Mouse (Mus musculus): ENCODE data around the gene Mex3a.

The Mex3a gene

GRCm38 (mm10) chr3:88544955-88545591 is 12.9 kb downstream of the Mex3a start:
- DNase-seq (ENCODE audit: low spot score), result no peak

GRCm38 (mm10) chr3:88546674-88547418 is 14.7 kb downstream of the Mex3a start:
- no peak for DNase-seq (ENCODE audit: low spot score)

- no peak for DNase-seq (ENCODE audit: low spot score)
These were observed 16.2 kb downstream of the Mex3a start, which contains the start of gene Rab25 for GRCm38 (mm10) chr3:88548180-88548917. Rab25 (minus strand) TSS chr3:88548300.

- DNase-seq (ENCODE audit: low spot score), result no peak
These were observed 19.4 kb downstream of the Mex3a start for GRCm38 (mm10) chr3:88551586-88551985.

- no peak for DNase-seq (ENCODE audit: low spot score)
These were observed 20.0 kb downstream of the Mex3a start for GRCm38 (mm10) chr3:88552082-88552645.

GRCm38 (mm10) chr3:88552676-88553524 is 20.7 kb downstream of the Mex3a start, which contains the start of gene Lamtor2:
Lamtor2 (minus strand) TSS chr3:88553074.
- DNase-seq (ENCODE audit: low spot score), result peak; percentile 95

GRCm38 (mm10) chr3:88553525-88553879 is 21.3 kb downstream of the Mex3a start, which contains the start of gene Ubqln4:
Ubqln4 (plus strand) TSS chr3:88553758.
- DNase-seq (ENCODE audit: low spot score), result peak; percentile 65

GRCm38 (mm10) chr3:88553880-88554586 is 21.8 kb downstream of the Mex3a start:
- no peak for DNase-seq (ENCODE audit: low spot score)

- DNase-seq (ENCODE audit: low spot score), result no peak
These were observed 22.9 kb downstream of the Mex3a start for GRCm38 (mm10) chr3:88555069-88555605.

GRCm38 (mm10) chr3:88555731-88556130 is 23.5 kb downstream of the Mex3a start:
- no peak for DNase-seq (ENCODE audit: low spot score)

GRCm38 (mm10) chr3:88556616-88557015 is 24.4 kb downstream of the Mex3a start:
- no peak for DNase-seq (ENCODE audit: low spot score)

GRCm38 (mm10) chr3:88559596-88559995 is 27.4 kb downstream of the Mex3a start:
- no peak for DNase-seq (ENCODE audit: low spot score)

GRCm38 (mm10) chr3:88561989-88562388 is 29.8 kb downstream of the Mex3a start:
- no peak for DNase-seq (ENCODE audit: low spot score)

GRCm38 (mm10) chr3:88563442-88563841 is 31.2 kb downstream of the Mex3a start:
- DNase-seq (ENCODE audit: low spot score), result no peak

- DNase-seq (ENCODE audit: low spot score), result no peak
These were observed 31.8 kb downstream of the Mex3a start for GRCm38 (mm10) chr3:88563966-88564365.

GRCm38 (mm10) chr3:88566116-88566515 is 33.9 kb downstream of the Mex3a start:
- DNase-seq (ENCODE audit: low spot score), result no peak

GRCm38 (mm10) chr3:88566536-88567061 is 34.4 kb downstream of the Mex3a start:
- no peak for DNase-seq (ENCODE audit: low spot score)

GRCm38 (mm10) chr3:88567892-88568291 is 35.7 kb downstream of the Mex3a start:
- no peak for DNase-seq (ENCODE audit: low spot score)

- DNase-seq (ENCODE audit: low spot score), result no peak
These were observed 36.4 kb downstream of the Mex3a start for GRCm38 (mm10) chr3:88568615-88569014.

- no peak for DNase-seq (ENCODE audit: low spot score)
These were observed 36.9 kb downstream of the Mex3a start for GRCm38 (mm10) chr3:88569093-88569492.

Data from layer of hippocampus, adult 9-10 months (tissue).